ENCODE assay signal across 10 mouse cellular contexts in genomic region chr2:111058586-111059261, GRCm38 (mm10). TPM values are rescaled to one million over a fixed set of nuclear protein-coding genes. Genes with fewer than 3 reads are reported as not detected.
DNase-seq lines count a peak whose midpoint lies in the region; ATAC-seq and TF ChIP-seq lines count a peak whose summit lies in the region.
"Had no signal": no experiment of that assay in that cellular context is flagged by ENCODE, and none has a peak within 500 bp of the region (broad histone marks: within the 10 kb centered on the region; RNA-seq: fewer than 3 reads in every experiment).

No protein-coding gene starts in this region.

- H3K9me3 ChIP-seq in hindbrain, embryonic 16.5 days (ENCODE audit: control insufficient read depth, low read length): no peaks in the 10 kb centered on the region
- no peaks in the 10 kb centered on the region for H3K9me3 ChIP-seq in stomach, embryonic 15.5 days

- H3K79me2 ChIP-seq in liver, adult 2 months (ENCODE audit: control insufficient read depth, insufficient read depth, low read length): no peaks in the 10 kb centered on the region

- H3K4me2 ChIP-seq in hindbrain, embryonic 16.5 days (ENCODE audit: low read length): no peak overlapping the region
- H3K4me2 ChIP-seq in stomach, embryonic 15.5 days: no peak overlapping the region

- no peak overlapping the region for H3K9ac ChIP-seq in hindbrain, embryonic 16.5 days (ENCODE audit: low read depth, low read length)
- H3K9ac ChIP-seq in liver, adult 2 months (ENCODE audit: low read depth, low read length): no peak overlapping the region
- H3K9ac ChIP-seq in stomach, embryonic 15.5 days: no peak overlapping the region

- no peaks in the 10 kb centered on the region for H3K36me3 ChIP-seq in hindbrain, embryonic 16.5 days (ENCODE audit: control insufficient read depth, insufficient read depth, low read length)
- no peaks in the 10 kb centered on the region for H3K36me3 ChIP-seq in liver, adult 2 months (ENCODE audit: control insufficient read depth, insufficient read depth, low read length)
- no peaks in the 10 kb centered on the region for H3K36me3 ChIP-seq in stomach, embryonic 15.5 days

- TF ChIP-seq CTCF in liver, adult 2 months (IDR thresholded peaks at IDR 0.05; ENCODE audit: low read depth, low read length): 0 out of 2 replicates have a peak, but pooled peaks have one; percentile 2

- H3K27me3 ChIP-seq in hindbrain, embryonic 16.5 days (replicated peaks; ENCODE audit: control insufficient read depth, insufficient read depth, low read length): no peaks in the 10 kb centered on the region
- H3K27me3 ChIP-seq in liver, adult 2 months (ENCODE audit: control insufficient read depth, insufficient read depth, low read length): no peaks in the 10 kb centered on the region
- no peaks in the 10 kb centered on the region for H3K27me3 ChIP-seq in stomach, embryonic 15.5 days (replicated peaks)

- H3K4me3 ChIP-seq in hindbrain, embryonic 16.5 days (ENCODE audit: low read length): no peak overlapping the region
- H3K4me3 ChIP-seq in liver, adult 2 months (ENCODE audit: insufficient read depth, low read depth, low read length): no peak overlapping the region
- no peak overlapping the region for H3K4me3 ChIP-seq in stomach, embryonic 15.5 days (replicated peaks)

- 98% methylated on average over 1 of the region's 1 CpGs for WGBS in hindbrain, embryonic 16.5 days
- WGBS in liver, adult 2 months: 96% methylated on average over 1 of the region's 1 CpGs
- WGBS in stomach, embryonic 15.5 days: 93% methylated on average over 1 of the region's 1 CpGs

- DNase-seq in cerebellum, adult 11-12 months: no peak
- DNase-seq in CD4-positive, CD25-positive, alpha-beta regulatory T cell, adult 2 months (ENCODE audit: low read depth, low spot score): peak; percentile 19
- DNase-seq in cerebellum, adult 9-11 months: peak; percentile 11
- peak; percentile 29 for DNase-seq in liver, adult 2 months (ENCODE audit: extremely low read depth, low read depth, low spot score)
- no peak for DNase-seq in spleen, postnatal 36 days (ENCODE audit: low spot score in 2 of 2)

- H3K4me1 ChIP-seq in hindbrain, embryonic 16.5 days (ENCODE audit: control insufficient read depth, insufficient read depth, low read depth, low read length): no peaks in the 10 kb centered on the region
- no peaks in the 10 kb centered on the region for H3K4me1 ChIP-seq in liver, adult 2 months (ENCODE audit: control insufficient read depth, insufficient read depth, low read length)
- H3K4me1 ChIP-seq in stomach, embryonic 15.5 days: no peaks in the 10 kb centered on the region

- ATAC-seq in cerebellum, adult (ENCODE audit: insufficient number of reproducible peaks, low FRiP score, low TSS enrichment): peak; percentile 79
- ATAC-seq in hindbrain, embryonic 16.5 days: peak; percentile 90
- peak; percentile 31; the same call in 1 of the 2 replicates for ATAC-seq in stomach, embryonic 15.5 days (ENCODE audit: insufficient read depth, low FRiP score, low read depth)

- TF ChIP-seq POLR2A in liver, adult 2 months (IDR thresholded peaks at IDR 0.05; ENCODE audit: extremely low read depth, insufficient read depth, low read length): no peak

- H3K27ac ChIP-seq in hindbrain, embryonic 16.5 days (ENCODE audit: low read depth, low read length): no peak overlapping the region
- no peak overlapping the region for H3K27ac ChIP-seq in liver, adult 2 months (replicated peaks; ENCODE audit: insufficient read depth, low read depth, low read length)
- no peak overlapping the region for H3K27ac ChIP-seq in stomach, embryonic 15.5 days

RNA-seq across cellular contexts. Expression of gene Gm13941, which starts 47.1 kb away (rescaled TPM):
- polyA plus RNA-seq in hindbrain, embryonic 16.5 days (2015; fragmentation: Nextera tagmentation; extraction: Ambion mirVana): not detected in 2 replicates
- total RNA-seq in liver, adult 2 months (2014; rRNA removed): not detected in 2 replicates
- not detected in 2 replicates for polyA plus RNA-seq in liver, adult 2 months (2012; rRNA removed)
- not detected in 2 replicates for polyA plus RNA-seq in stomach, embryonic 15.5 days (2015; fragmentation: Nextera tagmentation; extraction: Ambion mirVana)
- total RNA-seq: neutrophil, adult 5-6 weeks had no signal
- polyA plus RNA-seq: heart, embryonic 14.5 days had no signal

Comparison
In these comparisons a context has a peak if more than half of its experiments do, and no peak if none do; other contexts are left out.
1. DNase-seq: peak in CD4-positive, CD25-positive, alpha-beta regulatory T cell, adult 2 months (single experiment), cerebellum, adult 9-11 months (single experiment) and liver, adult 2 months (single experiment); none in cerebellum, adult 11-12 months (single experiment) and spleen, postnatal 36 days (0 of 2).
2. ATAC-seq: peak in every context shown above with its lines; median percentile 90 in hindbrain, embryonic 16.5 days; 79 in cerebellum, adult; 31 in stomach, embryonic 15.5 days.